12 mouse cellular contexts compared by ENCODE assay signal in genomic region chr5:93128765-93129164, GRCm38 (mm10). TPM values are rescaled to one million over a fixed set of nuclear protein-coding genes. Genes with fewer than 3 reads are reported as not detected.
DNase-seq lines count a peak whose midpoint lies in the region; ATAC-seq lines count a peak whose summit lies in the region.
"Had no signal": no experiment of that assay in that cellular context is flagged by ENCODE, and none has a peak within 500 bp of the region (broad histone marks: within the 10 kb centered on the region; RNA-seq: fewer than 3 reads in every experiment).

No protein-coding gene starts in this region.

- no peak overlapping the region for H3K4me2 ChIP-seq in forebrain, embryonic 16.5 days (ENCODE audit: low read length)
- H3K4me2 ChIP-seq in midbrain, embryonic 12.5 days (replicated peaks): no peak overlapping the region
- H3K4me2 ChIP-seq in midbrain, embryonic 11.5 days: no peak overlapping the region
- no peak overlapping the region for H3K4me2 ChIP-seq in stomach, embryonic 16.5 days (ENCODE audit: low read depth, low read length)
- H3K4me2 ChIP-seq: liver, embryonic 12.5 days had no signal

- ATAC-seq in forebrain, embryonic 16.5 days: no peak
- ATAC-seq in midbrain, embryonic 12.5 days (ENCODE audit: low FRiP score, low read depth): no peak
- no peak for ATAC-seq in midbrain, embryonic 11.5 days (ENCODE audit: low FRiP score)
- ATAC-seq in stomach, embryonic 16.5 days (ENCODE audit: insufficient read depth, low FRiP score): no peak
- ATAC-seq: liver, embryonic 12.5 days had no signal

- 81% methylated on average over 3 of the region's 3 CpGs for WGBS in forebrain, embryonic 10.5 days
- 80% methylated on average over 3 of the region's 3 CpGs for WGBS in forebrain, embryonic 16.5 days
- WGBS in midbrain, embryonic 12.5 days: 82% methylated on average over 3 of the region's 3 CpGs
- 79% methylated on average over 3 of the region's 3 CpGs for whole genome bisulfite sequencing in midbrain, embryonic 11.5 days
- 78% methylated on average over 3 of the region's 3 CpGs for WGBS in stomach, embryonic 16.5 days

- 0 out of 2 replicates have a peak, but pooled peaks cover 4% of the 10 kb centered on the region for H3K36me3 ChIP-seq in forebrain, embryonic 10.5 days (replicated peaks)
- no peaks in the 10 kb centered on the region for H3K36me3 ChIP-seq in forebrain, embryonic 16.5 days (ENCODE audit: control insufficient read depth, insufficient read depth)
- H3K36me3 ChIP-seq in midbrain, embryonic 12.5 days: no peaks in the 10 kb centered on the region
- no peaks in the 10 kb centered on the region for H3K36me3 ChIP-seq in midbrain, embryonic 11.5 days (ENCODE audit: control insufficient read depth, insufficient read depth, low read length)
- no peaks in the 10 kb centered on the region for H3K36me3 ChIP-seq in stomach, embryonic 16.5 days (ENCODE audit: control insufficient read depth, insufficient read depth, low read length)
- H3K36me3 ChIP-seq: liver, embryonic 12.5 days had no signal

- no peak overlapping the region for H3K9ac ChIP-seq in forebrain, embryonic 16.5 days (replicated peaks; ENCODE audit: low read depth, low read length)
- no peak overlapping the region for H3K9ac ChIP-seq in midbrain, embryonic 12.5 days (replicated peaks)
- no peak overlapping the region for H3K9ac ChIP-seq in midbrain, embryonic 11.5 days (ENCODE audit: low read length)
- no peak overlapping the region for H3K9ac ChIP-seq in stomach, embryonic 16.5 days (ENCODE audit: low read length)
- H3K9ac ChIP-seq: liver, embryonic 12.5 days had no signal

- H3K27ac ChIP-seq in forebrain, embryonic 10.5 days: peak overlapping the region; percentile 80; the same call in 1 of the 2 replicates
- no peak overlapping the region for H3K27ac ChIP-seq in forebrain, embryonic 16.5 days (ENCODE audit: low read length)
- 0 out of 2 replicates have a peak overlapping the region, but pooled peaks have one; percentile 82 for H3K27ac ChIP-seq in midbrain, embryonic 12.5 days (replicated peaks)
- H3K27ac ChIP-seq in midbrain, embryonic 11.5 days (ENCODE audit: low read depth, low read length): no peak overlapping the region; the same call in 1 of the 2 replicates
- H3K27ac ChIP-seq in stomach, embryonic 16.5 days (ENCODE audit: low read length): 0 out of 2 replicates have a peak overlapping the region, but pooled peaks have one; percentile 93
- H3K27ac ChIP-seq: liver, embryonic 12.5 days had no signal

- peaks cover 100% of the 10 kb centered on the region for H3K4me1 ChIP-seq in forebrain, embryonic 10.5 days
- H3K4me1 ChIP-seq in forebrain, embryonic 16.5 days (replicated peaks; ENCODE audit: control insufficient read depth, insufficient read depth, low read length): peaks cover 59% of the 10 kb centered on the region
- H3K4me1 ChIP-seq in midbrain, embryonic 12.5 days: peaks cover 94% of the 10 kb centered on the region
- peaks cover 71% of the 10 kb centered on the region for H3K4me1 ChIP-seq in midbrain, embryonic 11.5 days (ENCODE audit: control insufficient read depth, insufficient read depth, low read length)
- peaks cover 84% of the 10 kb centered on the region for H3K4me1 ChIP-seq in stomach, embryonic 16.5 days (ENCODE audit: control insufficient read depth, insufficient read depth, low read length)

- H3K9me3 ChIP-seq in forebrain, embryonic 10.5 days: no peaks in the 10 kb centered on the region
- H3K9me3 ChIP-seq in forebrain, embryonic 16.5 days (ENCODE audit: control insufficient read depth, low read length): no peaks in the 10 kb centered on the region
- H3K9me3 ChIP-seq in midbrain, embryonic 12.5 days: no peaks in the 10 kb centered on the region
- no peaks in the 10 kb centered on the region for H3K9me3 ChIP-seq in midbrain, embryonic 11.5 days (ENCODE audit: control insufficient read depth, low read length)
- no peaks in the 10 kb centered on the region for H3K9me3 ChIP-seq in stomach, embryonic 16.5 days (replicated peaks; ENCODE audit: control insufficient read depth, low read length)
- H3K9me3 ChIP-seq: liver, embryonic 12.5 days had no signal

- no peak overlapping the region for H3K4me3 ChIP-seq in forebrain, embryonic 10.5 days
- no peak overlapping the region for H3K4me3 ChIP-seq in forebrain, embryonic 16.5 days (replicated peaks; ENCODE audit: low read length)
- no peak overlapping the region for H3K4me3 ChIP-seq in midbrain, embryonic 12.5 days
- H3K4me3 ChIP-seq in midbrain, embryonic 11.5 days (ENCODE audit: low read depth, low read length): no peak overlapping the region
- no peak overlapping the region for H3K4me3 ChIP-seq in stomach, embryonic 16.5 days (replicated peaks; ENCODE audit: low read length)
- H3K4me3 ChIP-seq: liver, embryonic 12.5 days had no signal

- no peak for DNase-seq in forebrain, embryonic 10.5 days (ENCODE audit: extremely low spot score, low spot score)
- DNase-seq in midbrain, embryonic 11.5 days (ENCODE audit: low spot score, missing footprints): no peak
- DNase-seq in kidney, postnatal 25 days: peak; percentile 67 to 86
- DNase-seq in yolk sac, embryonic 10.5 days (ENCODE audit: low spot score): no peak
- no peak for DNase-seq in adrenal gland, postnatal 36 days
- DNase-seq: embryo, embryonic 11 days; right cerebral cortex, postnatal 25 days; thymus, postnatal 36 days had no signal

- no peaks in the 10 kb centered on the region for H3K27me3 ChIP-seq in forebrain, embryonic 10.5 days (ENCODE audit: poor library complexity, severe bottlenecking)
- H3K27me3 ChIP-seq in forebrain, embryonic 16.5 days (replicated peaks; ENCODE audit: control insufficient read depth, insufficient read depth, low read length): no peaks in the 10 kb centered on the region
- H3K27me3 ChIP-seq in midbrain, embryonic 12.5 days: no peaks in the 10 kb centered on the region
- no peaks in the 10 kb centered on the region for H3K27me3 ChIP-seq in midbrain, embryonic 11.5 days (ENCODE audit: control insufficient read depth, insufficient read depth, low read length)
- no peaks in the 10 kb centered on the region for H3K27me3 ChIP-seq in stomach, embryonic 16.5 days (ENCODE audit: control insufficient read depth, insufficient read depth, low read length)
- H3K27me3 ChIP-seq: liver, embryonic 12.5 days had no signal

RNA-seq across cellular contexts. Expression of gene Sept11, which starts 35.5 kb away (rescaled TPM):
- polyA plus RNA-seq in forebrain, embryonic 10.5 days (2016; fragmentation: Nextera tagmentation; extraction: Ambion mirVana): 277 and 280 TPM in 2 replicates
- polyA plus RNA-seq in forebrain, embryonic 16.5 days (2015; fragmentation: Nextera tagmentation; extraction: Ambion mirVana): 175 and 198 TPM in 2 replicates
- 260 and 272 TPM in 2 replicates for polyA plus RNA-seq in midbrain, embryonic 12.5 days (2016; fragmentation: Nextera tagmentation; extraction: Ambion mirVana)
- polyA plus RNA-seq in midbrain, embryonic 11.5 days (2014; fragmentation: Nextera tagmentation; extraction: Ambion mirVana): 251 and 269 TPM in 2 replicates
- 134 and 146 TPM in 2 replicates for polyA plus RNA-seq in stomach, embryonic 16.5 days (2015; fragmentation: Nextera tagmentation; extraction: Ambion mirVana)
- total RNA-seq in adrenal gland, postnatal 36 days (2021): 10 to 100 TPM; 37.0 to 46.9 TPM

Comparison
In these comparisons a context has a peak if more than half of its experiments do, and no peak if none do; other contexts are left out.
1. H3K27ac ChIP-seq: peak in forebrain, embryonic 10.5 days (single experiment), midbrain, embryonic 12.5 days (single experiment) and stomach, embryonic 16.5 days (single experiment); none in forebrain, embryonic 16.5 days (single experiment) and midbrain, embryonic 11.5 days (single experiment).
2. DNase-seq: peak in kidney, postnatal 25 days (2 of 2); none in forebrain, embryonic 10.5 days (single experiment), midbrain, embryonic 11.5 days (single experiment), yolk sac, embryonic 10.5 days (single experiment) and adrenal gland, postnatal 36 days (0 of 2).